Mouse (Mus musculus) small intestine, adult 10 weeks (tissue): ENCODE results near the gene Zfp354a. TPM values are rescaled to one million over a fixed set of nuclear protein-coding genes. Genes with fewer than 3 reads are reported as not detected.

Experiments
- polyA plus RNA-seq: library from polyadenylated mRNA; stranded (reverse); fragments of 350-450 nt; fragmentation: Illumina TruSeq; extraction: RNeasy Lipid Tissue Mini Kit (QIAGEN cat#74804); gene quantifications from one replicate; pipeline ENCODE4 v1.2.3, GENCODE M21; 2014; ENCODE audit warnings: low replicate concordance

The Zfp354a gene
- 14.6 TPM for polyA plus RNA-seq

GRCm38 (mm10) chr11:51059151-51059571 is at the start of gene Zfp354a:
Zfp354a (plus strand) TSS chr11:51059257.

GRCm38 (mm10) chr11:51013936-51014335 is 45.1 kb upstream of the Zfp354a start, which contains the start of gene Olfr54:
Olfr54 (plus strand) TSS chr11:51014236.

GRCm38 (mm10) chr11:51047809-51048208 is 11.2 kb upstream of the Zfp354a start, which contains the start of gene Olfr1375:
Olfr1375 (plus strand) TSS chr11:51048109.

Other genes starting within 250 kb of the Zfp354a start
- 3.0 TPM for gene Zfp354c, start 231.5 kb upstream of the Zfp354a start, polyA plus RNA-seq
- gene Zfp879, start 217.7 kb upstream of the Zfp354a start, polyA plus RNA-seq, result 0.22 TPM
- not detected for gene Grm6, start 208.6 kb upstream of the Zfp354a start, polyA plus RNA-seq
- gene Zfp454, start 171.6 kb upstream of the Zfp354a start, polyA plus RNA-seq, result 0.48 TPM
- 7.6 TPM for gene Zfp2, start 143.1 kb upstream of the Zfp354a start, polyA plus RNA-seq
- gene Zfp354b, start 127.6 kb upstream of the Zfp354a start, polyA plus RNA-seq, result 0.89 TPM
- gene 4933414I15Rik, start 115.5 kb upstream of the Zfp354a start, polyA plus RNA-seq, result not detected
- gene Prop1, start 105.5 kb upstream of the Zfp354a start, polyA plus RNA-seq, result not detected
- gene Olfr1378, start 92.7 kb upstream of the Zfp354a start, polyA plus RNA-seq, result not detected
- not detected for gene Olfr1377, start 77.3 kb upstream of the Zfp354a start, polyA plus RNA-seq
- gene Olfr51, start 55.7 kb upstream of the Zfp354a start, polyA plus RNA-seq, result not detected
- not detected for gene Olfr54, start 45.0 kb upstream of the Zfp354a start, polyA plus RNA-seq
- gene Olfr1375, start 11.1 kb upstream of the Zfp354a start, polyA plus RNA-seq, result not detected
- gene Gm12569, start 161.2 kb downstream of the Zfp354a start, polyA plus RNA-seq, result not detected
- gene Clk4, start 202.5 kb downstream of the Zfp354a start, polyA plus RNA-seq, result 246 TPM
- gene BC049762, start 203.8 kb downstream of the Zfp354a start, polyA plus RNA-seq, result not detected
- 2.7 TPM for gene Col23a1, start 230.7 kb downstream of the Zfp354a start, polyA plus RNA-seq